Mouse (Mus musculus) bone marrow, adult 2 months (tissue): ENCODE measurements around the gene Nup54.

Experiments
- CTCF ChIP-seq: fragments of 200-500 bp; IDR thresholded peaks from 2 replicates; pipeline ENCODE4 v1.5.1; 2011; ENCODE audit warnings: low read length, control low read depth; ENCODE audit not compliant: control insufficient read depth, insufficient read depth
- POLR2A ChIP-seq: fragments of 200-500 bp; IDR thresholded peaks from 2 replicates; pipeline ENCODE4 v1.6.1; 2011; ENCODE audit warnings: low read depth, mild to moderate bottlenecking, control low read depth, low read length, borderline replicate concordance; ENCODE audit not compliant: control insufficient read depth

GRCm38 (mm10) chr5:92369151-92369994 is 65.6 kb downstream of the Nup54 start:
- TF ChIP-seq CTCF (no peak), POLR2A (no peak)
